Mouse (Mus musculus): Measurements from ENCODE around the gene Erg.
A peak's percentile ranks its signal among the peaks of the same experiment; 100 is the strongest.

Gene Erg

GRCm38 (mm10) chr16:95353838-95354237 lies 232.6 kb downstream of the Erg start:
- no peak for DNase-seq (ENCODE audit: low read depth, low spot score)

- DNase-seq (ENCODE audit: low read depth, low spot score): no peak
These were observed 234.1 kb downstream of the Erg start for GRCm38 (mm10) chr16:95352266-95352665.

GRCm38 (mm10) chr16:95350499-95350898 lies 235.9 kb downstream of the Erg start:
- DNase-seq (ENCODE audit: low read depth, low spot score): peak; percentile 75

GRCm38 (mm10) chr16:95349745-95350144 lies 236.6 kb downstream of the Erg start:
- no peak for DNase-seq (ENCODE audit: low read depth, low spot score)

GRCm38 (mm10) chr16:95349344-95349743 lies 237.0 kb downstream of the Erg start:
- DNase-seq (ENCODE audit: low read depth, low spot score): no peak

- DNase-seq (ENCODE audit: low read depth, low spot score): no peak
These were observed 237.8 kb downstream of the Erg start for GRCm38 (mm10) chr16:95348555-95348954.

- no peak for DNase-seq (ENCODE audit: low read depth, low spot score)
These were observed 239.2 kb downstream of the Erg start for GRCm38 (mm10) chr16:95347202-95347601.

- DNase-seq (ENCODE audit: low read depth, low spot score): peak; percentile 87
These were observed 240.5 kb downstream of the Erg start for GRCm38 (mm10) chr16:95345882-95346281.

GRCm38 (mm10) chr16:95344961-95345360 lies 241.4 kb downstream of the Erg start:
- no peak for DNase-seq (ENCODE audit: low read depth, low spot score)

GRCm38 (mm10) chr16:95342030-95342429 lies 244.4 kb downstream of the Erg start:
- peak; percentile 30 for DNase-seq (ENCODE audit: low read depth, low spot score)

GRCm38 (mm10) chr16:95340885-95341791 lies 245.3 kb downstream of the Erg start:
- DNase-seq (ENCODE audit: low read depth, low spot score): peak; percentile 95

GRCm38 (mm10) chr16:95332159-95332558 lies 254.2 kb downstream of the Erg start:
- no peak for DNase-seq (ENCODE audit: low read depth, low spot score)

GRCm38 (mm10) chr16:95321945-95322625 lies 264.3 kb downstream of the Erg start:
- no peak for DNase-seq (ENCODE audit: low read depth, low spot score)

Data from brain, adult 2 months (tissue).